Mouse (Mus musculus) cerebellum, adult 2 months (tissue): ENCODE data around the gene Shisa5.

Experiments
- CTCF ChIP-seq: fragments of 200-500 bp; IDR thresholded peaks from 2 replicates; pipeline ENCODE4 v1.5.1; 2011; ENCODE audit warnings: low read depth, mild to moderate bottlenecking, control low read depth, low read length, moderate library complexity, borderline replicate concordance; ENCODE audit not compliant: insufficient read depth
- POLR2A ChIP-seq: fragments of 200-500 bp; IDR thresholded peaks from 2 replicates; pipeline ENCODE4 v1.6.1; 2011; ENCODE audit warnings: low read length, control low read depth, borderline replicate concordance; ENCODE audit not compliant: insufficient read depth

- TF ChIP-seq CTCF (no peak), POLR2A (no peak)
Observed at GRCm38 (mm10) chr9:109057543-109057942, 19.2 kb downstream of the Shisa5 start.
